Mouse (Mus musculus) embryonic facial prominence, embryonic 10.5 days (tissue): ENCODE measurements around the gene Il13. TPM values are rescaled to one million over a fixed set of nuclear protein-coding genes. Genes with fewer than 3 reads are reported as not detected.

Experiments used
- DNase-seq: peaks from one replicate; pipeline ENCODE4 v3.0.0-alpha.2; 2017; ENCODE audit warnings: low spot score
- H3K27ac ChIP-seq: fragments of 300-500 bp; sonication (generic); replicated peaks from 2 replicates; pipeline ENCODE4 v1.5.1; 2016; ENCODE audit warnings: mild to moderate bottlenecking
- H3K27me3 ChIP-seq: fragments of 300-500 bp; sonication (generic); replicated peaks from 2 replicates; pipeline ENCODE4 v1.6.1; 2016; ENCODE audit warnings: low read depth, mild to moderate bottlenecking; ENCODE audit not compliant: poor library complexity, severe bottlenecking
- H3K36me3 ChIP-seq: fragments of 300-500 bp; sonication (generic); replicated peaks from 2 replicates; pipeline ENCODE4 v1.6.1; 2016; ENCODE audit warnings: mild to moderate bottlenecking, moderate library complexity
- H3K4me1 ChIP-seq: fragments of 300-500 bp; sonication (generic); 2 replicates; pipeline ENCODE4 v1.6.1; 2016
- H3K4me3 ChIP-seq: fragments of 300-500 bp; sonication (generic); 2 replicates; pipeline ENCODE4 v1.5.1; 2016; ENCODE audit warnings: mild to moderate bottlenecking, moderate library complexity
- H3K9me3 ChIP-seq: fragments of 300-500 bp; sonication (generic); 2 replicates; pipeline ENCODE4 v1.6.1; 2016; ENCODE audit warnings: mild to moderate bottlenecking
- WGBS: fragments of 180-500 bp; shearing (Covaris S2); methylation state at CpG from one replicate; pipeline ENCODE4 v1.1.7; 2016; 5-methylcytosine and 5-hydroxymethylcytosine counted together
- polyA plus RNA-seq: library from polyadenylated mRNA; unstranded; fragments of >200 nt; fragmentation: Nextera tagmentation; extraction: Ambion mirVana; gene quantifications from 2 replicates; pipeline ENCODE4 v1.2.1, GENCODE M21; 2016

Gene Il13
- polyA plus RNA-seq, 1 experiment from 2014 or later, result not detected

DNA sequence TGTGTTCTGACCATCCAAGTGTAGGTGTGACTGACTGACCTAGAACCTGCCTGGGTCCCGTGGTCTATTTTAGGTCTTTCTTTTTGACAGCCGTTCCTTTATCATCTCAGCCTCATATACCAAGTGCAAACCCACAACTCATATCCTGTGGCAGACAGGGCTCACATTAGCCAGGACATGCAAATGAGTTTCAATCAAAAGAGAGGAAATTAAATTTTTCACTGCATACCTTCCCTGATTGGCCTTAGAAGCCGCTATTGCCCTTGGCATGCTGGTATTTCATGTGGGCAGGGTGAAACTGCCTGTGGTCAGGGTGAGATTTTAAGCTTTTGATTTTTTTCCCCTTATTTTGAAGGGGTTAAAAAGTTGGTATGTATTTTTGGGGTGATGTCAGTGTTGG is 24.8 kb downstream of the Il13 start:
- Histone ChIP-seq H3K9me3 (0 out of 2 replicates have a peak, but pooled peaks cover 2% of the 10 kb centered on the region), H3K4me1 (peaks cover 17% of the 10 kb centered on the region), H3K27me3 (no peaks in the 10 kb centered on the region), H3K27ac (no peak overlapping the region), H3K36me3 (no peaks in the 10 kb centered on the region), H3K4me3 (no peak overlapping the region)
- WGBS, result 88% methylated on average over 3 of the region's 3 CpGs
- no peak for DNase-seq

DNA sequence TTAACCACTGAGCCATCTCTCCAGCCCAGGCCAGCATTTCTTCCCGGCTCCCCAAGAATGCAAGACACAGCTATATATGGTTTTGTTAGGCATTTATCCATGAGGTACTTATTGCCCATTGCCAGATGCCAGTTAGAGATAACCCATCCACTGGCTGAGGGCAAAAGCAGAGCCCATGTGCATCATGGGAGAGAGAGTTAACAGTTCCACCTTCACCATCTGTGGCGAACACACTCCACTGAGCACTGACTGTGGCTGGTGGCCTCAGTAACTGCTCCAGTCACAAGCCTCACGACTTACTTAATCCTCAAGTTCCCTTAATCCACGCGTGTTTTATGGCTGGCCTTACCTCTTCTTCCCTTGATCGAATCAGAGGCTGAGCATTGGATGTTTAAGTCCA is 25.3 kb downstream of the Il13 start:
- DNase-seq, result no peak
- 0 out of 2 replicates have a peak, but pooled peaks cover 2% of the 10 kb centered on the region for H3K9me3 ChIP-seq
- 83% methylated on average over 6 of the region's 6 CpGs for WGBS
- no peaks in the 10 kb centered on the region for H3K27me3 ChIP-seq
- no peak overlapping the region for H3K27ac ChIP-seq
- peaks cover 17% of the 10 kb centered on the region for H3K4me1 ChIP-seq
- no peak overlapping the region for H3K4me3 ChIP-seq
- no peaks in the 10 kb centered on the region for H3K36me3 ChIP-seq

DNA sequence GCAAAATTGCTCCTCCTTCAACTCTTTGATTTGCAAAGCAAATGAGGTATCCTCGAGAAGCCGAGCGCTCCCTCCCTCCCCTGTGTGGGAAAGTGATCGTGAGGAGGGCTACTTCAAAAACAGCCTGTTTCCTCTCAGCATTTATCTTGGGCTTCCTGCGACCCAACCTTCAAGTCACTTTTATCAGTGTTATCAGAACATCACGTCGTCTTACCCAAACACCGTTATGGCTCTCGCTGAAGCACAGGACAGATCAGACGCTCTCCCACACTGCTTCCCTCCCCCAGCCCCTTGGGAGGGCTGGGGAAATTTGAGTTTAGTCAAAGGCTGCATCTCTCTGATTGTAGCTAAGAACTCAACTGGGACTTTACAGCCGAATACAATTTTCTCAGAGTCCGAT is 28.9 kb downstream of the Il13 start:
- WGBS, result 6% methylated on average over 12 of the region's 12 CpGs
- H3K27ac ChIP-seq, result no peak overlapping the region
- DNase-seq, result no peak
- H3K9me3 ChIP-seq, result no peaks in the 10 kb centered on the region
- H3K4me1 ChIP-seq, result peaks cover 17% of the 10 kb centered on the region
- H3K36me3 ChIP-seq, result peaks cover 10% of the 10 kb centered on the region
- H3K4me3 ChIP-seq, result no peak overlapping the region
- H3K27me3 ChIP-seq, result no peaks in the 10 kb centered on the region

DNA sequence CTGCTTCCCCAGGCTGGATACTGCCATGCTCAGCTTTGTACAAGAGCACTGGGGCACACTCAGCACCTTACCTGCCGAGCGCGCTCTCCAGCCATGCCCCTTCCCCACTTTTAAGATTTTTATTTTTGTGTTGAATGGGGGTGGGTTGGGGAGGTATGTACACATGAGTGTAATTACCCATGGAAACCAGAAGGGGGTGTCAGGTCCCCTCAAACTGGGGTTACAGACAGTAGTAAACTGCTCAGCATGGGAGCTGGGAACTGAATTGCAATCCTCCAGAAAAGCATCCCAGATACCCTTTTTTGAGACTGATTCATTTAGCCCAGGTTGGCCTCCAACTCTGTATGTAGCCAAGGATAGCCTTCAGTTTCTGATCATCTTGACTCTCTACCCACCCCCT is 29.5 kb downstream of the Il13 start:
- no peaks in the 10 kb centered on the region for H3K9me3 ChIP-seq
- H3K27me3 ChIP-seq, result no peaks in the 10 kb centered on the region
- 91% methylated on average over 3 of the region's 3 CpGs for WGBS
- H3K36me3 ChIP-seq, result peaks cover 14% of the 10 kb centered on the region
- no peak for DNase-seq
- H3K27ac ChIP-seq, result no peak overlapping the region
- H3K4me1 ChIP-seq, result peaks cover 17% of the 10 kb centered on the region
- H3K4me3 ChIP-seq, result no peak overlapping the region

DNA sequence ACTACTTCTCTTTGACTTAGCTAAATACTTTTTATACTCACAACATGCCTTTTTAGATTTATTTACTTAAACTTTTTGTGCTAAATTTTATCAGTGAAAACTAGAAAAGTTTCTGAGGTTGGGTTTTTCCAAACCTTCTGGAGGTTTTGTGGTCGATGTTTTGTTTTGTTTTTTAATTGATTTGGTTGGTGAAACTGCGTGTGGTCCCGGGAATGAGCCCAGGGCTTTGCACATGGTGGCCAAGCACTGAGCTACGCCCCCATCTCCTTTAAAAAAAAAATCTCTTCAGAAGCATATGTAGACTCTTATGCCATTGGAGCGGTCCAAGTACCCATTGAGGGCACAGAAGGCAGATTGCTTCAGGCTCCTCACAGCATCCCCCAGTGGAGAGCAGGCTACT is 43.4 kb downstream of the Il13 start:
- no peak for DNase-seq
- Histone ChIP-seq H3K36me3 (peaks cover 89% of the 10 kb centered on the region), H3K4me1 (no peaks in the 10 kb centered on the region), H3K27me3 (no peaks in the 10 kb centered on the region), H3K27ac (no peak overlapping the region), H3K9me3 (no peaks in the 10 kb centered on the region), H3K4me3 (no peak overlapping the region)
- WGBS, result 93% methylated on average over 5 of the region's 5 CpGs

DNA sequence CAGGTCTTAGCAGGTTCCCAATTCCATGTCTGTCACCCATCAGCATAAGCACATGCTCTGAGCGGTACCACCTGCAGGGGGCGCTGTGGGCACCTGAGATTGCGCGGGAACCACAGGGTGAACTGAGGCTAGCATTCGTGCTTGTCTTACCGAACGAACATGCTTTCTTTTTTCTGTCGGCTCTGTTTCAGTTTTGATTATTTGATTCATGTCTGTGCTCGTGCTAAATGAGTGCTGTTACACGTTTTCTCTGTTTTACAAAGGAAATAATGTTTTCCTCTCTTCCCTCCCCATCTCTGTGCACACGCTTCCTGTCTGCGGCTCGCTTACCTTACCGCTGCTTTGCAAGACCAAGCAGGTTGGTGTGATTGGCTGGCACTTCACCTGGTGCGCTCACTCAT is 44.1 kb downstream of the Il13 start:
- Histone ChIP-seq H3K4me3 (no peak overlapping the region), H3K36me3 (peaks cover 88% of the 10 kb centered on the region), H3K9me3 (no peaks in the 10 kb centered on the region), H3K4me1 (no peaks in the 10 kb centered on the region), H3K27ac (no peak overlapping the region), H3K27me3 (no peaks in the 10 kb centered on the region)
- WGBS, result 40% methylated on average over 15 of the region's 15 CpGs
- DNase-seq, result peak; percentile 72

DNA sequence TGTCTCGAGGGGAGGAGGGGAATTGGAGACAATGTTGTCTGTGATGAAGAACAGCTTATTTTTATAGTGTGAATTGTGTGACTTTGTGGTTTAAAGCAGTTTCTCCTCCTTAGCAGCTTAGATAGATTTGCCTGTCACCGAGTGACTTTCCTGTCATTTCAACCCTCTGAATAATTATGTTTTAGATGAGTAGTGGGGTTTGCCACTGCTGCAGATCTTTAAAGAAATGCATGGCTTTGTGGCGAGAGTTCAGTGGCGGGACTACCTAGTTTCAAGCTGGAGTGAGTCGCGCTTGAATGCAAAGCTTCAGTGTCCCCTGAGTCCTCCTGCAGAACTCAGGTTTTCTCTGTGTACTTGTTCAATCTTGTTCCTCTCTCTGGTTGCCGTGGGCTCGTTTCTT is 46.2 kb downstream of the Il13 start:
- Histone ChIP-seq H3K27ac (no peak overlapping the region), H3K27me3 (no peaks in the 10 kb centered on the region), H3K4me1 (no peaks in the 10 kb centered on the region), H3K9me3 (no peaks in the 10 kb centered on the region), H3K36me3 (peaks cover 87% of the 10 kb centered on the region), H3K4me3 (no peak overlapping the region)
- no peak for DNase-seq
- WGBS, result 87% methylated on average over 8 of the region's 8 CpGs

DNA sequence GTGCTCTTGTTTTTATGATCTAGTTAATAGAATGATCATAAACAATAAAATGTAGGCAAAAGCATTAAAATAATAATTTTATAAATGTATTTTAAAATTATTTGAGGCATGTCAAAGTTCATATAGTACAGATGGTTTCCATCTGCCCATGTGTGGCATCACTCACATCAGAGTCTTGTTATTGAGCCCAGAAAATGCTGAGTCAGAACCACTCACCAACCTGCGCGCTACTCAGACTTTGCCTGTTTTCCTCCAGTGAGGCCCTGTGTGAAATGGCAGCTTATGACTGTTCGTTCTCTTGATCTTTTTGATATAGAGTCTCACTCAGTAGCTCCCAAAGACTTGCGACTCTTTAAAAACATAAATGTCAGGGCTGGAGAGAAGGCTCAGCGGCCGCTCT is 49.0 kb downstream of the Il13 start:
- no peak for DNase-seq
- H3K4me1 ChIP-seq, result no peaks in the 10 kb centered on the region
- no peaks in the 10 kb centered on the region for H3K9me3 ChIP-seq
- no peak overlapping the region for H3K4me3 ChIP-seq
- 96% methylated on average over 6 of the region's 6 CpGs for WGBS
- peaks cover 87% of the 10 kb centered on the region for H3K36me3 ChIP-seq
- no peak overlapping the region for H3K27ac ChIP-seq
- H3K27me3 ChIP-seq, result no peaks in the 10 kb centered on the region

DNA sequence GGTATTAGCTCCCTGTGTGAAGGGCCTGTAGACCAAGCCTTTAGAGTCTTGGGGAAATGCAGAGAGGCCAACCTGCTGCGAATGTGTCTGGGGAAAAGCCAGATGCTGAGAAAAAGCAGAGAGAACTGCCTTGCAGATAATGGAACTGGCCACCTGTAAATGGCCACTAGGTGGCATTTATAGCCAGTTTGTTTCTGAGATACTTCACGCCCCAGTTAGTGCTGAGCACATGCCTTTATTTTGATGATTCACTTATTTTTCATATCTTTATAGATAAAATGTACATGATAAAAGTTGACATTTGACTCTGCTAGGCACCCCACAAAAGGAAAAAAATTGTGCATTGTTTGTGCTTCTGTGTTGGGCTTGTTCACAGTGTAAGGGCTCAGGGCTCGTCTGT is 49.7 kb downstream of the Il13 start:
- H3K36me3 ChIP-seq, result peaks cover 88% of the 10 kb centered on the region
- H3K27me3 ChIP-seq, result no peaks in the 10 kb centered on the region
- H3K27ac ChIP-seq, result no peak overlapping the region
- peak; percentile 19 for DNase-seq
- no peaks in the 10 kb centered on the region for H3K4me1 ChIP-seq
- WGBS, result 69% methylated on average over 3 of the region's 3 CpGs
- H3K4me3 ChIP-seq, result no peak overlapping the region
- no peaks in the 10 kb centered on the region for H3K9me3 ChIP-seq

DNA sequence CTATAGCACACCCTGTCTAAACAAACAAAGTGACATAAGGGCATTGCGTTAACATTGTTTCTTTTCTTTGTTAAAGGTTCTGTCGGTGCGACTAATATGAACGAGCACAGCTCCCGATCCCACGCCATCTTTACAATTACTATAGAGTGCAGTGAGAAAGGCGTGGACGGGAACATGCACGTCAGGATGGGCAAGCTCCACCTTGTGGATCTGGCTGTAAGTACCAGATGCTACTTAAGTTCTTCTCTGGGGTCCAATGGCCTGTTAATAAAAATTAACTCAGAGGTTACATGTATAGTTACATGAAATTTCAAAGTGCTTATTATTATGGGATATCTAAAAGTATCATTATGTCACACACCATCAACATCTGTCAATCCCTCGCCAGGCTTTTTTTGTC is 51.4 kb downstream of the Il13 start:
- DNase-seq, result no peak
- Histone ChIP-seq H3K4me3 (no peak overlapping the region), H3K9me3 (no peaks in the 10 kb centered on the region), H3K4me1 (no peaks in the 10 kb centered on the region), H3K27me3 (no peaks in the 10 kb centered on the region), H3K36me3 (peaks cover 85% of the 10 kb centered on the region), H3K27ac (no peak overlapping the region)
- 84% methylated on average over 10 of the region's 10 CpGs for WGBS

Other genes with a start within 250 kb of the Il13 start
- not detected in 2 replicates for gene Leap2, start 211.5 kb downstream of the Il13 start, polyA plus RNA-seq
- gene Uqcrq, start 203.9 kb downstream of the Il13 start, polyA plus RNA-seq, result 525 and 531 TPM in 2 replicates
- gene Gdf9, start 203.7 kb downstream of the Il13 start, polyA plus RNA-seq, result 0.82 and 1.4 TPM in 2 replicates
- 0.16 and 0.19 TPM in 2 replicates for gene Gm10447, start 177.6 kb downstream of the Il13 start, polyA plus RNA-seq
- gene Shroom1, start 177.5 kb downstream of the Il13 start, polyA plus RNA-seq, result 2.3 and 2.4 TPM in 2 replicates
- not detected in 2 replicates for gene Gm9837, start 164.2 kb downstream of the Il13 start, polyA plus RNA-seq
- 0.16 TPM in 1 of 2 replicates, not detected in the other for gene Gm9945, start 154.5 kb downstream of the Il13 start, polyA plus RNA-seq
- gene Sowaha, start 154.4 kb downstream of the Il13 start, polyA plus RNA-seq, result 0.44 and 0.82 TPM in 2 replicates
- gene Sept8, start 115.4 kb downstream of the Il13 start, polyA plus RNA-seq, result 17.7 and 19.0 TPM in 2 replicates
- gene Kif3a, start 67.3 kb downstream of the Il13 start, polyA plus RNA-seq, result 68.0 and 77.6 TPM in 2 replicates
- 0.61 and 0.72 TPM in 2 replicates for gene Il4, start 16.0 kb downstream of the Il13 start, polyA plus RNA-seq
- gene Rad50, start 72.6 kb upstream of the Il13 start, polyA plus RNA-seq, result 24.6 and 25.8 TPM in 2 replicates
- not detected in 2 replicates for gene Il5, start 86.1 kb upstream of the Il13 start, polyA plus RNA-seq
- 5.6 and 7.0 TPM in 2 replicates for gene Irf1, start 135.3 kb upstream of the Il13 start, polyA plus RNA-seq
- not detected in 2 replicates for gene Gm17334, start 138.5 kb upstream of the Il13 start, polyA plus RNA-seq
- gene Gm12216, start 224.6 kb upstream of the Il13 start, polyA plus RNA-seq, result not detected in 2 replicates